Mouse (Mus musculus): ENCODE measurements around the gene Cdkal1. TPM values are rescaled to one million over a fixed set of nuclear protein-coding genes. Genes with fewer than 3 reads are reported as not detected.

Gene Cdkal1
- polyA plus RNA-seq, 1 experiment: 13.5 TPM

DNA sequence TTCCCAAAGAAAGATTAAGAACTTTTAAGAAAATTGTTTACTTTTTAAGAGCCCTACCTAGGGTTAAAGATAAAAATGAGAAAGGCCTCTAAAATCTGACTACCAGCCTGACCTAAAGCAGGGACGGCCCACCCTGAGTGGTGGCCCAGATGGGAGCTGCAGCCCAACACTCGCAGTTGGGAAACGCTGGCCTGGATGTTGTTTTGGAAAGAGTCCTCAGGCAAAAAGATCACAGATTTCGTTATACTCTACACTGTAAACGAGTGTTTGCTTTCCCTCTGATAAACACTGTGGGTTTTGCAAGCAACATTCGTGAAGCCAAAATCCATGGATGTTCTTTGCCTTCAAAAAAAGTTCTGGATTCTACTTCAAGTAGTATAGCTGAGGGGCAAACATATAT is 202.7 kb downstream of the Cdkal1 start:
- H3K4me1 ChIP-seq (ENCODE audit: control insufficient read depth, insufficient read depth, low read length): peaks cover 42% of the 10 kb centered on the region
- H3K4me3 ChIP-seq (ENCODE audit: insufficient read depth, low read length): no peak overlapping the region
- TF ChIP-seq POLR2A (IDR thresholded peaks at IDR 0.05; ENCODE audit: borderline replicate concordance, low read depth, low read length): no peak
- TF ChIP-seq CTCF (IDR thresholded peaks at IDR 0.05; ENCODE audit: low read depth, low read length): no peak
- no peak overlapping the region for H3K27ac ChIP-seq (ENCODE audit: insufficient read depth, low read depth, low read length)

DNA sequence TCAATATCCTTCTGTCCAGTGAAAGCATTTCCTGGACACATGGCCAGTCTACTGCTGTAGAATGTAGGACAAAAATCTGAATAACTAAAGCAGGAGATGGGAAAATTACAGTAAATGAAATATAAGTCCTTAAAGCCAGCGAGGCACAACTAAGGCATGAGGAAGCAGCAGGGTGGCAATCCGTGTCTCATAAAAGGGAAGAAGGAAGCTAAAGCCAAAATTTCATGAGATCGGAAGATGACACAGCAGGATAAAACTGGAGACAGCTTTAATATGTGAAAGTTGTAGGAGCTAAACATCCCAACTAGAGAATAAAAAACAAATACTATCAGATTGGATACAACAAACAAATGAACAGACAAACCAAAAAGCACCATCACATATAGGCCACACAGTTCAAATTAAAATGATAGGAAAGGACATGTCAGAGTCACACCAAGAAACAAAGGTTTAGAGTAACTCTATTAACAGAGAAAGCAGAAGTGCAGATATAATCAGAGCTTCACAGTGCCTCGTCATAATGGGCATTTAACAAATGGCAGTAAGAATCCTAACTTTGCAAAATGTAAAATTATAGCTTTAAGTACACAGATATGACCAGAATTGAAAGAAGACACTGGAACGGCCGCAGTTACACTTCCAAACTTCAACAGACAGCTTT is 204.8 kb downstream of the Cdkal1 start:
- Histone ChIP-seq H3K4me1 (ENCODE audit: control insufficient read depth, insufficient read depth, low read length) (peaks cover 53% of the 10 kb centered on the region), H3K27ac (ENCODE audit: insufficient read depth, low read depth, low read length) (peak overlapping the region; percentile 100), H3K4me3 (ENCODE audit: insufficient read depth, low read length) (no peak overlapping the region)
- TF ChIP-seq CTCF (IDR thresholded peaks at IDR 0.05; ENCODE audit: low read depth, low read length): no peak
- TF ChIP-seq POLR2A (IDR thresholded peaks at IDR 0.05; ENCODE audit: borderline replicate concordance, low read depth, low read length): no peak

DNA sequence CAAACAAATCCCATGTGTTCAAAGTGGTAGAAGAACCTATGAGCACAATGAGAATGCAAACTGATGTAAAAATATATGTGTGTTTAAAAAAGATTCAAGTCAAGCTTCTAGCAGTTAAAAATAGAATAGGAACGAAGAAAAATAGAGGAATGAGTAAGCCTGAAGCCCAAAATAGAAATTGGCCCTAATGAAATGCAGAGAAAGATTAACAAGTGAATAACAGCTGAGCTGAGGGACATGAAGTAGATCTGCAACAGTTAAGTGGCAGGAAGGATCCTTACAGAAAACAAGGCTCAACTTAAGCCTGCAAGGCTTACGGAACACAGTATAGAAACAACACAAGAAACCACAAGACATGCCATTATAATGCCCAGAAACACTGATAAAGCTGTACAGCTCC is 205.9 kb downstream of the Cdkal1 start:
- peak overlapping the region; percentile 100 for H3K27ac ChIP-seq (ENCODE audit: insufficient read depth, low read depth, low read length)
- TF ChIP-seq CTCF (IDR thresholded peaks at IDR 0.05; ENCODE audit: low read depth, low read length) (no peak), POLR2A (IDR thresholded peaks at IDR 0.05; ENCODE audit: borderline replicate concordance, low read depth, low read length) (no peak)
- peaks cover 53% of the 10 kb centered on the region for H3K4me1 ChIP-seq (ENCODE audit: control insufficient read depth, insufficient read depth, low read length)
- no peak overlapping the region for H3K4me3 ChIP-seq (ENCODE audit: insufficient read depth, low read length)

DNA sequence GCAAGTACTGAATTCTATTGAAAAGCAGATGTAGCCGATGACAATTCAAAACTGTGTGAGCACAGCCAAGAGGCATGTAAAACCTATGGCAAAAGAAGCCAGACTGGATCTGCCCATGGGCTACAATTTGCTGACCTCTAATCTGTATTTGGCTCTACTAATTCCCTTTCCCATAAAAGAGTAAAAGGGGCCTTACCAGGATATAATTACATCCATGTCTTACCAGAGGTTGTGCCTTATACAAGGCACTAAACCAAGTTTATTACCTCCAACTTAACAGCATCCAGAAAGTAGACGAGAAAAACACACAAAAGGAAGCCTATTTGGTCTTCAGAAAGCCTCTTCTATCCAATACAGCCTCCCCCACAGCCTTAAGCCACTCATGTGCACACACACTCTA is 213.2 kb downstream of the Cdkal1 start:
- H3K27ac ChIP-seq (ENCODE audit: insufficient read depth, low read depth, low read length): no peak overlapping the region
- no peak overlapping the region for H3K4me3 ChIP-seq (ENCODE audit: insufficient read depth, low read length)
- H3K4me1 ChIP-seq (ENCODE audit: control insufficient read depth, insufficient read depth, low read length): peaks cover 47% of the 10 kb centered on the region
- TF ChIP-seq CTCF (IDR thresholded peaks at IDR 0.05; ENCODE audit: low read depth, low read length) (no peak), POLR2A (IDR thresholded peaks at IDR 0.05; ENCODE audit: borderline replicate concordance, low read depth, low read length) (no peak)

DNA sequence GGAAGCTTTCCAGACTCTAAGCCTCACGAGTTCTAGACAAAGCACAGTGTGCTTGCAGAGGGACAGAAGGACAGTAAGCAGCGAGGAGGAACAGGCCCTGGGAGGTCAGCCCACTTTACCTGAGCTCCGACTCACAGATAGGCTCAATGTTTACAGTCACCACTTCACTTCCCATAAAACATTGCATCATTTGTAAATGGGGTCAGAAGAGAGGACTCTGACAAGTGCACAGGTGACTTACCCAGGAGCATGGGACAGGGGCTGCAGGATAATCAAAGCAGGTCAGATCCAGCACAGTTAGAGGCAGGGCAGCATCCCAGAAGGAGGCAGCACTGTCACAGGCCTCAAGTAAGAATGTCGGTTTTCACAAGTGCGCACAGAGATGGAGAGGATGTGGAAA is 214.3 kb downstream of the Cdkal1 start:
- no peak for TF ChIP-seq CTCF (IDR thresholded peaks at IDR 0.05; ENCODE audit: low read depth, low read length)
- no peak for TF ChIP-seq POLR2A (IDR thresholded peaks at IDR 0.05; ENCODE audit: borderline replicate concordance, low read depth, low read length)
- Histone ChIP-seq H3K4me1 (ENCODE audit: control insufficient read depth, insufficient read depth, low read length) (peaks cover 49% of the 10 kb centered on the region), H3K27ac (ENCODE audit: insufficient read depth, low read depth, low read length) (no peak overlapping the region), H3K4me3 (ENCODE audit: insufficient read depth, low read length) (no peak overlapping the region)

DNA sequence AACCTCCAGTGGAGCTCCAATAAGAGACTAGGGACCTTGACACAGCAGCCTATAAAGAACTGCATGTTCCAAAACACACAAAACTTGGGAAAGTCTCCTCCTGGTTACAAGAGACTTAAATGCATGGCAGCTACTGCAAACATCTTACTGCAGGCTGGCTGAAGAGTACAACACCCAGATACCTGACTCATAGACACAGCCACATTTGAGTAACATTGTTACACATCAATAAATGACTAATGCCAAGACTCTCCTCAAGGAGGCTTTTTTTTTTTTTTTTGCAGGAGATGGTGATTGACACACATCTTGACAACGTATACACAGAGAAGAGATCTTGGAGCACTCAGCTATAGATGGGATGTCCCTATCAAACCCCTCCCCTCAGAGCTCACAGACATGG is 215.3 kb downstream of the Cdkal1 start:
- Histone ChIP-seq H3K27ac (ENCODE audit: insufficient read depth, low read depth, low read length) (0 out of 2 replicates have a peak overlapping the region, but pooled peaks have one; percentile 4), H3K4me3 (ENCODE audit: insufficient read depth, low read length) (no peak overlapping the region), H3K4me1 (ENCODE audit: control insufficient read depth, insufficient read depth, low read length) (peaks cover 55% of the 10 kb centered on the region)
- TF ChIP-seq POLR2A (IDR thresholded peaks at IDR 0.05; ENCODE audit: borderline replicate concordance, low read depth, low read length) (no peak), CTCF (IDR thresholded peaks at IDR 0.05; ENCODE audit: low read depth, low read length) (no peak)

DNA sequence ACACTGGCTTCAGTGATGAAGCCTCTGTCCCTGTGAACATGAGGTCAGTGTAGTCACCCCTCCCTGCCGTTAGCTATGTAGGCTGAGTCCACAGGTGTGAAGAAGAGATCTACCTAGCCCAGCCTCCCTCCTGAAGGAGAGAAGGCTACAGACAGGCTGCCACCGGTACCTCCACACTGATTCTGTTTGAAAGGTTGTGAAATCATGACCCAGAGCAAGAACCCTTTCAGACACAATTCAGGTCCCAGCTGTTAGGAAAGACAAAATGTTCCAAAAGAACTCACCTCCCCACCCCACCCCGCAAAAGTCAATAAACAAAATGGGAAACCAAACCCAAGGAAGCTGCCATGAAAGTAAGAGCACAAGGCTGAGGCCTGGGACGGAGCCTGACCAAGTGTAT is 217.2 kb downstream of the Cdkal1 start:
- peak overlapping the region; percentile 94 for H3K27ac ChIP-seq (ENCODE audit: insufficient read depth, low read depth, low read length)

DNA sequence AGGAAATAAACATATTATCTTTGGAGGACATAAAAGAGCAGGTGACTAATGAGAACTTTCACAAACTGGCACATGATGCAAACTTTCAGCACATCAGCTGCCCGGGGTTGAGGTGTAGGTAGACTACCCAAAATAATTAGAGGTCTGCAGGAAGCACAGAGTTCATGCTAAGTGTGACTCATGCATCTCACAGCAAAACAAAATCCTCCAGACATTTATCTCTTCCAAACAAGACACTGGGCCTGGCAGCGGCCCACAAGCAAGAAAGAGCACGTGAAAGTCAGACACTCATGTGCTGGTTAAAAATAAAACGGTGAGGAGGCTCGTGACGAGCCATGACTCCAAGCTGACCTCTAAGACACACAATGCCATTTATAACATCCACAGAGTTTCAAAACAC is 217.7 kb downstream of the Cdkal1 start:
- TF ChIP-seq POLR2A (IDR thresholded peaks at IDR 0.05; ENCODE audit: borderline replicate concordance, low read depth, low read length) (no peak), CTCF (IDR thresholded peaks at IDR 0.05; ENCODE audit: low read depth, low read length) (no peak)
- peak overlapping the region; percentile 94 for H3K27ac ChIP-seq (ENCODE audit: insufficient read depth, low read depth, low read length)
- peaks cover 59% of the 10 kb centered on the region for H3K4me1 ChIP-seq (ENCODE audit: control insufficient read depth, insufficient read depth, low read length)
- H3K4me3 ChIP-seq (ENCODE audit: insufficient read depth, low read length): no peak overlapping the region

More for the DNA sequence above, 217.2 kb downstream of the Cdkal1 start:
- TF ChIP-seq CTCF (IDR thresholded peaks at IDR 0.05; ENCODE audit: low read depth, low read length): no peak
- no peak for TF ChIP-seq POLR2A (IDR thresholded peaks at IDR 0.05; ENCODE audit: borderline replicate concordance, low read depth, low read length)
- H3K4me1 ChIP-seq (ENCODE audit: control insufficient read depth, insufficient read depth, low read length): peaks cover 59% of the 10 kb centered on the region
- no peak overlapping the region for H3K4me3 ChIP-seq (ENCODE audit: insufficient read depth, low read length)

DNA sequence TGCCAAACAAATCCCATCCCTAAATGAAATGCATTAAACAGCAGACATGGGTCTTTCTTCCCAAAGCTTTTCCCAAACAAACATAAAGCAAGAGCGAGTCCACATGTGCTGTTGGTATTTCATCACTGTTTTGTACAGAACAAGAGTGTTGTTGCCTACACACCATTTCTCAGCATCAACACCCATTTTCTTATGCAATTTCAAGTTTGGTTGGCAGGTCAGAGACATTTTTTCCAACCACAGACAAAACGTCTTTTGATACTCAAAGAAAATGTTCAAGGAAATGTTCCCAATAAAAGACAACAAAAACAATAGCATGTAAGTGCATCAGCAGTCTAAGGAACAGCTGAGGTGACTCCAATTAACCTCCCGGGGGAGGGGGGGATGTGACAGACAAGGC is 219.9 kb downstream of the Cdkal1 start:
- H3K27ac ChIP-seq (ENCODE audit: insufficient read depth, low read depth, low read length): peak overlapping the region; percentile 1; the same call in 1 of the 2 replicates
- no peak for TF ChIP-seq CTCF (IDR thresholded peaks at IDR 0.05; ENCODE audit: low read depth, low read length)
- TF ChIP-seq POLR2A (IDR thresholded peaks at IDR 0.05; ENCODE audit: borderline replicate concordance, low read depth, low read length): no peak
- peaks cover 61% of the 10 kb centered on the region for H3K4me1 ChIP-seq (ENCODE audit: control insufficient read depth, insufficient read depth, low read length)
- no peak overlapping the region for H3K4me3 ChIP-seq (ENCODE audit: insufficient read depth, low read length)

DNA sequence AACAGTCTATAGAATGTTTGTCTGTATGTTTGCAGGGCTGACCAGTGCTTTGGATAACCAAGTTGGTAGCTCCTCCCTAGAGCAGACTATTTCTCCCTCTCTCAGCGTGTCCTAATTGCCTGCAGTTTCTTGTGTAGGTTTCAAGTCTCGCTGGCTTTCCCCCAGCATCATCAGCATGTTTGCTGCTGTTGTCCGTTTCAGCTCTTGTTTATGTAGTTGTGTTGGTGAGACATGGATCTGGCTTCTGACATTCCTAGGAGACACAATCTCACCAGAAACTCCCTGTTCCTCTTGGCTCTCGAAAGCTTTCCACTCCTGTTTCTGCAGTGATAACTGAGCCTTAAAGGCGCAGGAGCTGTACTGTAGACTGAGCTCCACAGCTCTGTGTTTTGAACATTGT is 224.1 kb downstream of the Cdkal1 start:
- H3K4me3 ChIP-seq (ENCODE audit: insufficient read depth, low read length): no peak overlapping the region
- H3K4me1 ChIP-seq (ENCODE audit: control insufficient read depth, insufficient read depth, low read length): peaks cover 44% of the 10 kb centered on the region
- TF ChIP-seq CTCF (IDR thresholded peaks at IDR 0.05; ENCODE audit: low read depth, low read length) (no peak), POLR2A (IDR thresholded peaks at IDR 0.05; ENCODE audit: borderline replicate concordance, low read depth, low read length) (no peak)
- H3K27ac ChIP-seq (ENCODE audit: insufficient read depth, low read depth, low read length): no peak overlapping the region

All from bone marrow macrophage, adult 2 months (primary cell).